Mouse (Mus musculus) kidney, postnatal 36 days (tissue): ENCODE measurements around the gene Rbm34.
"Not testable (repeated sequence)": the region's sequence is repeated elsewhere in the genome, so short reads cannot be mapped to it uniquely, and the experiment has no call there.

Experiments
- DNase-seq, 2 experiments: peaks; one replicate each; pipeline ENCODE4 v3.0.0; 2021 to 2022; ENCODE audit warnings: mixed read lengths in 2 of 2

Gene Rbm34

GRCm38 (mm10) chr8:126917179-126917905 lies 53.5 kb downstream of the Rbm34 start:
- DNase-seq = peak; percentile 35 to 60

- no peak for DNase-seq
These were observed 54.3 kb downstream of the Rbm34 start for GRCm38 (mm10) chr8:126916611-126917010.

DNA sequence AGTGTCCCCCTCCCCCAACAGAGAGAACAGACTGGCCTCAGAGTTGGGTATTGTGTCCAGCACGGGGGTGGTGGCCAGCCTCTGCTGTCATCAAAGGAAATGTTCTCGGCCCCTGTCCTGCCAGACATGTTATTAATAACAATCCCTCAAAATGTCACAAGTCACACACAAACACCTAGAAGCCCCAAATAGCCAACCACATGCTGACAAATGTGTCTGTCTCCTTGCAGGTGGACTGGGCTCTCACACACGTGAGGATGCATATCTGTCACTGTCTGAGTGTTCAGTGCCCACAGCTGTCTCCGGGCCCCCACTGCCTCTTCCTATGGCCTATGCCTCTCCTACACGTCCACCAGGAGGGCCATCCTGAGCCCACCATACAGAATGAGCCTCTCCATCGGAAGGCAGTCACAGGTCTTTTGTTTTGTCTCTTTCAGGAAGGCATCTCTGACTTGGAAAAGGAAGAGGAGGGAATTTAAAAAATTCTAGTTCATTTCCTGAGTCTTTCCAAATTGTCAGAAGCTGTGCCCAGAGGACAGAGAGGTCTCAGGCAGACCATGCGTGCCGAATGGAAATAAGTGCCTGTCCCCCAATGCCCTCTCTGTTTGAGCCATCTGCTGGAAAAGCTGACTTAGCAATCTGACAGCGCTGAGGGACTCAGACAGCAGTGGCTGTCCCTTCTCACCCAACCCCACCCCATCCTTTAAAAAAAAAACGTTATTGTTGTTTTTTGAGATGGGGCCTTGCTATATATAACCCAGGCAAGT lies 56.1 kb downstream of the Rbm34 start:
- peak; percentile 48 to 70 for DNase-seq

DNA sequence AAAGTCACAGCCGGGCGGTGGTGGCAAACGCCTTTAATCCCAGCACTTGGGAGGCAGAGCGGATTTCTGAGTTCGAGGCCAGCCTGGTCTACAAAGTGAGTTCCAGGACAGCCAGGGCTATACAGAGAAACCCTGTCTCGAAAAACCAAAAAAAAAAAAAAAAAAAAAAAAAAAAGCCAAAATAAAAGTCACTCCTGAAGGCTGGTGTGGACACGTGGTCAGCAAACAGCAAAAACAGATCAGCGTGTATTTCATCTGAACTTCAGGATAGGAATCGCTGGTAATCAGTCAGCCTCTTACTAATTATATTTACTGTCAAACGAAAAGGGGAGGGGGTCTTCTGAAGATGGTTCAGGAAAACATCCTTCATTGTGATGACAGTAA lies 56.8 kb downstream of the Rbm34 start:
- not testable (repeated sequence) for DNase-seq

DNA sequence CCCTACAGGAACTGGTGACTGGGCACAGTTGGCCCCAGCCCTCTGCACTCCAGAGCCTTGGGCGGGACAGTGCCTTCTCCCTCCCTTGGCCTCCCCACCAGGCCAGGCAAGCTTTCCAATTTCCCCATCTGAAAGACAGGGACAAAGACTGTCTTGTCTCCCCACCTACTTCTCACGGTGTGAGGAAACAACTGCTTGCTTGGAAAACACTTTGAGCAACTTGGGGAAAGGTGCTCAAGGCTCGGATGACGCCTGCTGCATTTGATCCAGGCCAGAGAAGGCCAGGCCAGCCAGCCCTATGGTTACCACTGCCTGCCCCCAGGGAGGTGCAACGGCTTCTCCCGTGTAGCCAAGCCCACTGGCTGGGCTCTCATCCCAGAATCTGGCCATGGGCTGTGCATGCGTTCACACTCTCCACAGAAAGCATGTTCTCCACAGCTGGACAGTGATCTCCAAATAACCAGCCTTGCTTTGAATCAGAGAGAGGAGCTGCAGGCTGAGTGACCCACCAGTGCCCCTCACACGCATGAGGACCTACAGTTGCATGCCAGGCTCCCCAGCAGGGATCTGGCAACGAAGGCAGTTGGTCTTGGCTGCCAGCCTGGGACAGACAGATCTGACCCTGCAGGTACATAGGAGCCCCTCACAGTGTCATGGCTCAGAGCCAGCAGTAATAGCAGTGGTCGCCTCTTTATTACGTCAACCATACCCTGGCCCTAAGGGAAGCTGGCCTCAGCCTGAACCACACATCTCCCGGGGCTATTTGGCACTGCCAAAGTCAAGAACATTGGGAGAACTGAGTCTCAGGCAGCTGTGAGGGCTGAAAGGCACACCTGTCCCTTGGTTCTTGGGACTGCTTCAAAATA lies 57.4 kb downstream of the Rbm34 start:
- DNase-seq = peak; percentile 69 to 70

GRCm38 (mm10) chr8:126909371-126909802 lies 61.5 kb downstream of the Rbm34 start:
- peak; percentile 80 to 81 for DNase-seq

- peak in 1 of 2 experiments; percentile 53 for DNase-seq
These were observed 62.1 kb downstream of the Rbm34 start for GRCm38 (mm10) chr8:126908805-126909204.

- DNase-seq = peak; percentile 61 to 70
These were observed 62.9 kb downstream of the Rbm34 start for GRCm38 (mm10) chr8:126907968-126908367.

DNA sequence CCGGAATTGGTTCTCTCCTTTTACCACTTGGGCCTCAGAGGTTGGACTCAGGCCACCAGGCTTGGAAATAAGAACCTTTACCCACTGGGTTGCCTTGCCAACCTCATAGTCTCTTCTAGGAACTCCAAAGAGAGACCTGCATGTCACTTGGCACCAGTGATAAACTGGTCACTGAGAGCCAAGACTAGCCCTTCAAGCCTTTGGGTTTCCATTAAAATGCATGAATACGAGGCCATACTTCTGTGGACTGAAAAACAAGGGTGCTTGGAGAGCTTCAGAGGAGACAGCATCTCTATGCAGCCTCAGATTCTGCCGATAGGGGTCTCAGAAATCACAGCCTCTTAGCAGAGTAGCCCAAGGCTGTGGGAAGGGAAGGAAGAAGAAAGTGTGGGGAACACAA lies 63.5 kb downstream of the Rbm34 start:
- DNase-seq = peak; percentile 62 to 77

GRCm38 (mm10) chr8:126905387-126905786 lies 65.5 kb downstream of the Rbm34 start:
- peak in 1 of 2 experiments; percentile 52 for DNase-seq

DNA sequence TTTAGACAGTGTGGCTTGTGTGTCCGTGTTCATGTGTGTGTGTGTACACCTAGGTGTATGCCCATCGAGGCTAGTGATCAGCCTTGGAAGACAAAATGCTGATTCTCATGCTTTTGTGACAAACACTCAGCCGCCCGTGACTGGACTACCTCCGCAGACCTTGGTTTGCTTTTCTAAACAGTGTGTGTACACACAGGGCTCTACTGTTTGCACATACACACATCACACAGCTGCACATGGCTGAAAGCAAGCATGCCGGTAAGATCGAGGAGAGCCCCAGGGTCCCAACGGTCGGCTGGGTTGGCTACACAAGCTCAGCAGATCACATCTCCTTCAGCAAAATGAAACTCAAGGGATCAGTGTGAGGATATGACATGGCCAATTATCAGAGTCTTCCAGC lies 66.9 kb downstream of the Rbm34 start:
- DNase-seq = no peak

DNA sequence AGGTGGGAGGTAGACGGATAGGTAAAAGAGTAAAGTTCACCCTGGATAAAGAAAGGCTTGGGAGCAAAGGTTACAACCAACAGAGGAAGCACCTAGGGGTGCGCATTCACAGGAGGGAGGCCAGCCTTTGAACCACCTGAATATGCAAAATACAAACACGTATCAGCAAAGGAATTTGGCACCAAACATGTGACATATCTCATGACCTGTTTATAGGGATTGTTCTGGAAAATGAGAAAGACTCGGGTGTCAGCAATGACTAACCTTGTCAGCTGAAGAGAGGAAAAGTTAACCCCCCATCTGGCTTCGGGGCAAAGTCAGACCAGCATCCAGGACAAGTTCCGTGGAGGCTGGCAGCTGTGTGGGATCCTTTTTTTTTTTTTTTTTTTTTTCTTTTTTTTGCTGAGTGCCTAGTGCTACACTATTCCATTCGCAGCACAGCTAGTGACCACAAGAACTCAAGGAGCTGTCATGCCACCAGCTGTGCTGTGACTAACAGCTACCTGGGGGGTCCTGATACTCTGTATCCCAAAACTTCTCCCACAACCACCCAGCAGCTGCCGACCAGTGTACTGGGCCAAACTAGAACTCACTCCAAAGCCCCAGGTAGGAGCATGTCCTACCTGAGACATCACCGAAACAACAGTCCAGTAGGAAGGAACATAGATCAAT lies 67.5 kb downstream of the Rbm34 start:
- DNase-seq = peak; percentile 61 to 82

- DNase-seq = no peak
These were observed 69.3 kb downstream of the Rbm34 start for GRCm38 (mm10) chr8:126901612-126902011.

- no peak for DNase-seq
These were observed 69.8 kb downstream of the Rbm34 start for GRCm38 (mm10) chr8:126901049-126901448.
